Mouse (Mus musculus): ENCODE measurements around the gene Tspan18. TPM values are rescaled to one million over a fixed set of nuclear protein-coding genes. Genes with fewer than 3 reads are reported as not detected.

Tspan18 gene
- polyA plus RNA-seq, 1 experiment from 2014 or later = 54.1 TPM

DNA sequence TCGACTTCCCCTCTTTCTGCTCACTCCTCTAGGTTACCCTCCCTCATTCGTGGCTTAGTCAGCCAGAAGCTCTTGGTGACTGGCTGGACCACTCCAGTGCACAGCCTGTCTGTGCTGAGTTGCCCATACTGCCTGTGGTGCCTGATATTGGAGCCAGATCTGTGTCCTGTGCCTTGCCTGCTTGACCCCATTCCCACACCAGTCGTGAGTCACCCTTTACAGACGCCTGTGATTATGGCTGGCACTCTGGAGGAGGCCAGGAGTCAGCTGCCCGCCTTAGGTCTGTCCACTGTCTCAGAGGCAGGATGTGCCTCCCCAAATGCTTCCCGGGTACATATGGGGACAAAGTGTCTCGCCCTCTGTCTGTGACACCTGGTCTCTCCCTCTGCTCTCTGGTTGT, 17.0 kb upstream of the Tspan18 start:
- no peaks in the 10 kb centered on the region for H3K36me3 ChIP-seq (ENCODE audit: control insufficient read depth, insufficient read depth, low read length)
- WGBS = 74% methylated on average over 7 of the region's 7 CpGs
- H3K27me3 ChIP-seq (ENCODE audit: control insufficient read depth, insufficient read depth, low read length) = no peaks in the 10 kb centered on the region
- no peak overlapping the region for H3K9ac ChIP-seq (ENCODE audit: low read length)
- DNase-seq (ENCODE audit: low spot score) (no peak), ATAC-seq (replicated peaks; ENCODE audit: low FRiP score) (no peak)
- H3K4me3 ChIP-seq (ENCODE audit: low read depth, low read length) = no peak overlapping the region
- H3K9me3 ChIP-seq (ENCODE audit: control insufficient read depth, low read length) = no peaks in the 10 kb centered on the region
- H3K4me1 ChIP-seq (replicated peaks; ENCODE audit: control insufficient read depth, insufficient read depth, low read length) = no peaks in the 10 kb centered on the region; the same call in 1 of the 2 replicates
- H3K27ac ChIP-seq (ENCODE audit: low read depth, low read length) = no peak overlapping the region
- no peak overlapping the region for H3K4me2 ChIP-seq (ENCODE audit: low read depth, low read length, severe bottlenecking)

- 88% methylated on average over 5 of the region's 5 CpGs for WGBS
- ATAC-seq (replicated peaks; ENCODE audit: low FRiP score) = no peak
These were observed 12.7 kb upstream of the Tspan18 start for GRCm38 (mm10) chr2:93347018-93347417.

DNA sequence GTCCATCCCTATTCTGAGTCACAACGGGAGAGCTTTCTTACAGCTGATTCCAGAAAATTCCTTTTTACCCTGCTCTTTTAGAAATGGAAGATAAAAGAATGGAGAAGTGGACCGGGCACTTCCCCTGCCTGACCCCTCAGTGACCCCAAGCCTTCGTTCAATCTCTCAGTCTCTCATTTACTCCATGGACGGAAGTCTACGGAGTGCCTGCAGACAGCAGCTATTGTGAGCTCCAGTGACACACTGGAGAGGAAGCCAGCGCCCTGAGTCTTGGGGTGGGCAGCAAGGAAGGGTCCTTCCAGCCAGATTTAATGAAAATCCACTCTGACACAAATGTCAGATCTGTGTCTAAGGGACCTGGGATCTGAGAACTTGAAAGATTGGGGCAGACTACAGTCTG, 12.3 kb upstream of the Tspan18 start:
- DNase-seq (ENCODE audit: low spot score) (no peak), ATAC-seq (replicated peaks; ENCODE audit: low FRiP score) (no peak)
- no peaks in the 10 kb centered on the region for H3K9me3 ChIP-seq (ENCODE audit: control insufficient read depth, low read length)
- no peaks in the 10 kb centered on the region for H3K36me3 ChIP-seq (ENCODE audit: control insufficient read depth, insufficient read depth, low read length)
- no peak overlapping the region for H3K4me2 ChIP-seq (ENCODE audit: low read depth, low read length, severe bottlenecking)
- H3K27me3 ChIP-seq (ENCODE audit: control insufficient read depth, insufficient read depth, low read length) = no peaks in the 10 kb centered on the region
- H3K4me1 ChIP-seq (replicated peaks; ENCODE audit: control insufficient read depth, insufficient read depth, low read length) = no peaks in the 10 kb centered on the region
- no peak overlapping the region for H3K4me3 ChIP-seq (ENCODE audit: low read depth, low read length)
- no peak overlapping the region for H3K9ac ChIP-seq (ENCODE audit: low read length)
- no peak overlapping the region for H3K27ac ChIP-seq (ENCODE audit: low read depth, low read length)
- 23% methylated on average over 6 of the region's 6 CpGs for WGBS

More at GRCm38 (mm10) chr2:93347018-93347417, 12.7 kb upstream of the Tspan18 start:
- Histone ChIP-seq H3K27ac (ENCODE audit: low read depth, low read length) (no peak overlapping the region), H3K27me3 (ENCODE audit: control insufficient read depth, insufficient read depth, low read length) (no peaks in the 10 kb centered on the region), H3K4me2 (ENCODE audit: low read depth, low read length, severe bottlenecking) (no peak overlapping the region), H3K36me3 (ENCODE audit: control insufficient read depth, insufficient read depth, low read length) (no peaks in the 10 kb centered on the region), H3K4me3 (ENCODE audit: low read depth, low read length) (no peak overlapping the region), H3K9ac (ENCODE audit: low read length) (no peak overlapping the region), H3K4me1 (replicated peaks; ENCODE audit: control insufficient read depth, insufficient read depth, low read length) (no peaks in the 10 kb centered on the region), H3K9me3 (ENCODE audit: control insufficient read depth, low read length) (no peaks in the 10 kb centered on the region)
- DNase-seq (ENCODE audit: low spot score) = no peak

DNA sequence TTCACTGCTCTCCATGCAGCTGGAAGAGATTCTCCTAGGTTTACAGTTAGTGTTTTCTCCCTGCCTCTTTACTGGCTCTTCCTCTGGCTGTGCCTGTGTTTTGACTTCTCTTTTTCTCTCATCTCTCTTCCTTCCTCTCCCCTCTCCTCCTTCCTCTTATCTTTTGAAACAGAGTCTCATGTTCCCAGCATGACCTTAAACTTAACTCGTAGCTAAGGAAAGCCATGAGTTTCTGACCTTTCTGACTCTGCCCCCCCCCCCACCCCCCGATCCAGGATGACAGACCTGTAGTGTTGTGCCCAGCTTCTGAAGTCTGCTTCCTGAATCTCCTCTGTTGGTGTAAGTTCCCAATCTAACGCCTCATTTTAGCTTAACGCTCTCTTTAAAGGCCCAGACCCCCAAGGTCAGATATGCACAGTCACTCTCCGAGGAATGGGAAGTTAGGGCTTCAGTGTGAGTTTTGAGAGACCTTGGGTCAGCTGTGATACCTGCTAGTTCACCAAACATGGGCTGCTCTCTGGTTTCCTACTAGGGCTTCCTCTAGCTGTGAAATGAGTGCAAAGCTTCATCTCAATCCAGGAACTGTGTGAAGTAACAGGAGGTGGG, 11.5 kb upstream of the Tspan18 start:
- H3K9me3 ChIP-seq (ENCODE audit: control insufficient read depth, low read length) = no peaks in the 10 kb centered on the region
- 78% methylated on average over 5 of the region's 5 CpGs for WGBS
- no peak overlapping the region for H3K4me2 ChIP-seq (ENCODE audit: low read depth, low read length, severe bottlenecking)
- no peak for DNase-seq (ENCODE audit: low spot score)
- H3K27ac ChIP-seq (ENCODE audit: low read depth, low read length) = no peak overlapping the region
- H3K9ac ChIP-seq (ENCODE audit: low read length) = no peak overlapping the region
- H3K36me3 ChIP-seq (ENCODE audit: control insufficient read depth, insufficient read depth, low read length) = no peaks in the 10 kb centered on the region
- no peaks in the 10 kb centered on the region for H3K4me1 ChIP-seq (replicated peaks; ENCODE audit: control insufficient read depth, insufficient read depth, low read length)
- no peaks in the 10 kb centered on the region for H3K27me3 ChIP-seq (ENCODE audit: control insufficient read depth, insufficient read depth, low read length)
- H3K4me3 ChIP-seq (ENCODE audit: low read depth, low read length) = no peak overlapping the region
- no peak for ATAC-seq (replicated peaks; ENCODE audit: low FRiP score)

- DNase-seq (ENCODE audit: low spot score) = no peak
- H3K9ac ChIP-seq (ENCODE audit: low read length) = no peak overlapping the region
- H3K27me3 ChIP-seq (ENCODE audit: control insufficient read depth, insufficient read depth, low read length) = no peaks in the 10 kb centered on the region
- H3K36me3 ChIP-seq (ENCODE audit: control insufficient read depth, insufficient read depth, low read length) = no peaks in the 10 kb centered on the region
- no peak overlapping the region for H3K4me2 ChIP-seq (ENCODE audit: low read depth, low read length, severe bottlenecking)
- WGBS = 76% methylated on average over 9 of the region's 9 CpGs
- ATAC-seq (replicated peaks; ENCODE audit: low FRiP score) = no peak
- no peak overlapping the region for H3K27ac ChIP-seq (ENCODE audit: low read depth, low read length)
- H3K4me1 ChIP-seq (replicated peaks; ENCODE audit: control insufficient read depth, insufficient read depth, low read length) = peaks cover 5% of the 10 kb centered on the region
- no peak overlapping the region for H3K4me3 ChIP-seq (ENCODE audit: low read depth, low read length)
- H3K9me3 ChIP-seq (ENCODE audit: control insufficient read depth, low read length) = no peaks in the 10 kb centered on the region
These were observed 5.2 kb upstream of the Tspan18 start for GRCm38 (mm10) chr2:93339373-93340106.

GRCm38 (mm10) chr2:93335996-93336395, 1.7 kb upstream of the Tspan18 start:
- Histone ChIP-seq H3K9me3 (ENCODE audit: control insufficient read depth, low read length) (no peaks in the 10 kb centered on the region), H3K4me1 (replicated peaks; ENCODE audit: control insufficient read depth, insufficient read depth, low read length) (peaks cover 5% of the 10 kb centered on the region), H3K27me3 (ENCODE audit: control insufficient read depth, insufficient read depth, low read length) (no peaks in the 10 kb centered on the region), H3K4me2 (ENCODE audit: low read depth, low read length, severe bottlenecking) (no peak overlapping the region), H3K27ac (ENCODE audit: low read depth, low read length) (no peak overlapping the region), H3K36me3 (ENCODE audit: control insufficient read depth, insufficient read depth, low read length) (no peaks in the 10 kb centered on the region), H3K9ac (ENCODE audit: low read length) (no peak overlapping the region), H3K4me3 (ENCODE audit: low read depth, low read length) (no peak overlapping the region)
- ATAC-seq (replicated peaks; ENCODE audit: low FRiP score) = no peak
- DNase-seq (ENCODE audit: low spot score) = no peak
- 80% methylated on average over 11 of the region's 11 CpGs for WGBS

DNA sequence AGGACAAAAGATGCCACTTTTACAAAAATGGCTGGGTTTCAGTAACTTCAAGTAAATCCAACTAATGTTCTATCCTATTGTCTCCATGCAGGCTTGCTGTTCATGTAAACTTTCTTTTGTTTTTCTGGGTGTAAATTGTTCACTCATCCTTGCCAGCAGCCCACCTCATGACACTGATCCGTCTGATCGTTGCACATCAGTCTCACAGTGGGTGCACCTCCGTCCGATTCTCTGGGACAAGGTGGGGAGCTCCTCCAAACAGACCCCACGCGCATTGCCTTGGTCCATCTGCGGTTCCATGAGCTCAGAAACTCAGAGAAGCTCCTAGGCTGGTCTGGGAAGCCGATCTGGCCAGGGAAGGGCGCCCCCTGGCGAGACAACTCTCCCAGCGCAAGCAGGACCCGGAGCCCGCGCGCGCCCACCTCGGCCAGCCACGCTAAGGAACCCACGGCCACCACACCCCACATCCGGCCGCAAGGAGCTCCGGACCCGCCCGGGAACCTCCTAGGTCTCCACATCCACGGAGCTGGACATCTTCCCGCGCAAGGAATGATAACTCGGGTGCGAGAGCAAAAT, 976 bp downstream of the Tspan18 start:
- under 1% methylated on average over 29 of the region's 29 CpGs for WGBS
- Histone ChIP-seq H3K4me1 (replicated peaks; ENCODE audit: control insufficient read depth, insufficient read depth, low read length) (peaks cover 5% of the 10 kb centered on the region), H3K9me3 (ENCODE audit: control insufficient read depth, low read length) (no peaks in the 10 kb centered on the region), H3K27ac (ENCODE audit: low read depth, low read length) (peak overlapping the region; percentile 70), H3K27me3 (ENCODE audit: control insufficient read depth, insufficient read depth, low read length) (no peaks in the 10 kb centered on the region), H3K4me3 (ENCODE audit: low read depth, low read length) (peak overlapping the region; percentile 71), H3K4me2 (ENCODE audit: low read depth, low read length, severe bottlenecking) (peak overlapping the region; percentile 97), H3K9ac (ENCODE audit: low read length) (peak overlapping the region; percentile 86), H3K36me3 (ENCODE audit: control insufficient read depth, insufficient read depth, low read length) (no peaks in the 10 kb centered on the region)
- peak; percentile 75 for ATAC-seq (replicated peaks; ENCODE audit: low FRiP score)
- peak; percentile 97 for DNase-seq (ENCODE audit: low spot score)

DNA sequence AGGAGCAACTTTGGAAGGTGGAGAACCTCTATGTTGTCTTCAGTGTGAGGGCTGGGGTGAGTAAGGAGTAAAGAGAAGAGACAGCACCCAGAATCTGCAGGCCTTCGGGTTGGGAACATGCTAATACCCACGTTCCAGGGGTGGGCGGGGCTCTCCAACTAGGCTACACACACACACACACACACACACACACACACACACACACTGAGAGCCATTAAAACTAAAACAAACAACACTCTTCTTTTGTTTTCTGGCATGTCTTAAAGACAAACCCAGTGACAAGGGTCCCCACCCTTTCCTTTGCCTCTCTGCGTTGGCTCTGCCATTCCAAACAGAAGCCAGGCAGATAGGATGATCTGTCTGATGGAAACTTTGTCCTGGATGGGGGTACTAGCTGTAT, 2.0 kb downstream of the Tspan18 start:
- Histone ChIP-seq H3K4me2 (ENCODE audit: low read depth, low read length, severe bottlenecking) (peak overlapping the region; percentile 97), H3K27ac (ENCODE audit: low read depth, low read length) (no peak overlapping the region), H3K4me1 (replicated peaks; ENCODE audit: control insufficient read depth, insufficient read depth, low read length) (peaks cover 5% of the 10 kb centered on the region), H3K9ac (ENCODE audit: low read length) (no peak overlapping the region), H3K27me3 (ENCODE audit: control insufficient read depth, insufficient read depth, low read length) (no peaks in the 10 kb centered on the region), H3K9me3 (ENCODE audit: control insufficient read depth, low read length) (no peaks in the 10 kb centered on the region), H3K36me3 (ENCODE audit: control insufficient read depth, insufficient read depth, low read length) (no peaks in the 10 kb centered on the region), H3K4me3 (ENCODE audit: low read depth, low read length) (peak overlapping the region; percentile 71; the same call in 1 of the 2 replicates)
- no peak for DNase-seq (ENCODE audit: low spot score)
- no peak for ATAC-seq (replicated peaks; ENCODE audit: low FRiP score)
- WGBS = 79% methylated on average over 4 of the region's 4 CpGs

All from forebrain, embryonic 11.5 days (tissue).